Mouse (Mus musculus): ENCODE data around the gene Gal.

Gal gene

GRCm38 (mm10) chr19:3419251-3419650 is 4.9 kb upstream of the Gal start:
- no peak for DNase-seq (ENCODE audit: low read depth, low spot score)

- DNase-seq (ENCODE audit: low read depth, low spot score), result no peak
Observed at GRCm38 (mm10) chr19:3405531-3406281, 8.6 kb downstream of the Gal start.

DNA sequence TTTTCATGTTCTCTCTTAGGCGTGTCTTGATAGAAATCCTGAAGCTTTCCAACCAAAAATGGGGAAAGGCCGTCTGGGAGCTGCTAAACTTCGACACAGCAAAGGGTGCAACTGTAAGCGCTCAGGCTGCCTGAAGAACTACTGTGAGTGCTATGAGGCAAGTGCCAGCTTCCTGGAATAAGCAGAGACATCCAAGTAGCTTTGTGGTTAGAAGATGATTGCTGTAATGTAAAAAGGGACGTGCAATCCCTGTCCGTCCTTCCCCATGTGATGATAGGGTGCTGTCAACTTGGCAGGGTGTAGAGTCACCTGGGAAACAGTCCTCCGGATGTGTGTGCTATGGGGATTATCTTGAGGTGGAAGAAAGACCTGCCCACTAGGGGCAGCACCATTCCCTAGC is 10.3 kb downstream of the Gal start:
- DNase-seq (ENCODE audit: low read depth, low spot score), result no peak

- no peak for DNase-seq (ENCODE audit: low read depth, low spot score)
Observed at GRCm38 (mm10) chr19:3402390-3402789, 12.0 kb downstream of the Gal start.

DNA sequence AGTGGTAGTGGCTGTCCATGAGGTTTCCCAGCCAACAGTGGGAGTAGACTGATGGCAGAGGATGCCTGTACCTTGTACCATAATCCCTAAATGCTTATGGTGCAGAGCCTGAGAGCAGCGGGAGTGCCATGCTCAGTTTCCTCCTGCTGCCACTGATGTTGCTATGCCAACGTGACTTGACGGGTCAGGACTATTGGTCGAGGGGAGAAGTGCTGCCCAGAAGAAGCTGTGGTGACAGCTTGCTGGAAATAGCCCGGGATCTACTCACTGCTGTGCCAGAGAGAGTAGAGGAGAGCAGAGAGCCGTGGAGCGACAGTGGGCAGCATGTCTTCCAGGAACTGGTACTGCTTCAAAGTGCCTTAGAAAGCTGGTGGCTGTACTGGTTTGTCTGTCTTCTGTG is 12.4 kb downstream of the Gal start:
- DNase-seq (ENCODE audit: low read depth, low spot score), result no peak

DNA sequence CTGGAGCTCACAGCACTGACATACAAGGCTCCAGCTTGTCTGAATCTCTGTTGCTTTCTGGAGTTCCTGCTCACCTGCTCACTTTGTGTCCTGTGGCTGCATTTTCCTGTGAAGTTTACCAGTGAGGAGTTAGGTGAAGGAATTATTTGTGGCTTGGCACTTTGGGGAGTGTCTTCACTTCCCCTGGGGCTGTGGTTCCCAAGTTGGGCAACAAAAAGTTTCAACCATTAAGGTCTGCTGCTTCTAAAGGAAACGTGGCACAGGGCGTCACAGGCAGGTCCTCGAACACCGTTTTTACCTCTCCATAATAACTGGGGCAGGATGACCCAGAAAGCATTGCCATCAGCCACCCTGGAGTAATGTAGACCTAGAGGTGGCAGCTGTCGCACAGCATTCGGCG is 12.8 kb downstream of the Gal start:
- no peak for DNase-seq (ENCODE audit: low read depth, low spot score)

GRCm38 (mm10) chr19:3400057-3400456 is 14.3 kb downstream of the Gal start:
- no peak for DNase-seq (ENCODE audit: low read depth, low spot score)

- DNase-seq (ENCODE audit: low read depth, low spot score), result no peak
Observed at GRCm38 (mm10) chr19:3394216-3394615, 20.1 kb downstream of the Gal start.

- no peak for DNase-seq (ENCODE audit: low read depth, low spot score)
Observed at GRCm38 (mm10) chr19:3392384-3392783, 22.0 kb downstream of the Gal start.

GRCm38 (mm10) chr19:3389089-3389488 is 25.3 kb downstream of the Gal start:
- peak; percentile 94 for DNase-seq (ENCODE audit: low read depth, low spot score)

GRCm38 (mm10) chr19:3388629-3389057 is 25.7 kb downstream of the Gal start, which contains the start of gene Tesmin:
Gene Tesmin, plus strand, starts transcription at chr19:3388857.
- DNase-seq (ENCODE audit: low read depth, low spot score), result peak; percentile 90

GRCm38 (mm10) chr19:3388061-3388460 is 26.3 kb downstream of the Gal start:
- peak; percentile 22 for DNase-seq (ENCODE audit: low read depth, low spot score)

GRCm38 (mm10) chr19:3378614-3379013 is 35.7 kb downstream of the Gal start:
- DNase-seq (ENCODE audit: low read depth, low spot score), result no peak

DNA sequence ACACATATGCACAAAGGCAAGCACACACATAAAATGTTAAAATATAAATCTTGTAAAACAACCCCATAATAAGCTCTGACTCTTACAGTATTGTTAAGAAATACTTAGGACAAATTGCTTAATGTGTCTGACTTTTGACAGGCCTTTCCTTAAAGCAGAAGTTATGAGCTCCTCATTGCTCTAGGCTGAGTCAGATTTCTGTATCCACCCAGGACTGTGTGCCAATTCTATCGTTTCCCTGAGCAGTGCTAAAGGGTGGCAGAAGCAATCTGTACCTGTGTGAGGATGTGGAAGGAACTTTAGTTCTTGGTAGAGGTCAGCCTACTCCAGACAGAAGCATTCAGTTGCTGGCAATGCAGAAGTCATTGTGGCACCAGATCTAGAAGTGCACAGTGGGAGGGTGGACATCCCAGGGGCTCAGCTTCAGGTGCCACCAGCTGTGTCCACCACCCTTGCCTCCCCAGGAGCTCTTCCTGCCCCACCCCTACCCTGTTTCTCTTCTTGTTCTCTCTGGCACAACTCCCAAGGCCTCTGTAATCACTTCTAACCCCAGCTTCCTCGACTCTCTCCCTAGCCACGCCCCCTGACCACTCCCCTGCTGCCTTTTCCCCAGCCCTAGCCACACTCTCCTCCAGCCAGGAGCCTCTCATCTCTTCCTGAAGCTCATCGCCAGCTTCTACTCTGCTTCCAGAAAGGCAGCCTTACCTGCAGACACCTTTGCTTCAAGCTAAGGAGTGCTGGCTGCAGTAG is 37.2 kb downstream of the Gal start:
- no peak for DNase-seq (ENCODE audit: low read depth, low spot score)

DNA sequence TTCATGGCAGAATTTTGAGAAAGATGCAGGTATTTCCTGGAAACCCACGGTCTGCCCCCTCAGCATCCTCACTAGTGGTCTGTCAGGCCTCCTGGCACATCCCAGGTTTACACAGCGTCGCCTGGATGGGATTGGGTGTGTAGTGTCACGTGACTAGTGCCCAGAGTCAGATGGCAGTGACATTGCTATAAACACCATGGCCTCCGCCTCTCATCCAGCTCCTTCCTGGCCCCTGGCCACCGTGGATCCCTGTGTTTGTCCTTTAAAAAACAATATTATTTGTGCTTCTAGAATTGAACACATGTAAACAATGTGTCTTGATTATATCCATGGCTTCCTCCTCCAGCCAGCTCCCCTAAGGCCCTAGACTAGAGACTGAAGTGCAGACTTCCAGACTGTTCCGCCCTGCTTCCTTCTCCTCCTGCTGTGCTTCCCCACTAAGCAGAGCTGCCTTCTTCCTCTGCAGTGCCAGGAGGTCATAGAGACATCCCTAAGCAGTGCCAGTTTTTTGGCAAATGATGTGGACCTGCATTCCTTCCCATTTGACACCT is 38.3 kb downstream of the Gal start:
- DNase-seq (ENCODE audit: low read depth, low spot score), result no peak

- DNase-seq (ENCODE audit: low read depth, low spot score), result peak; percentile 11
Observed at GRCm38 (mm10) chr19:3374028-3374427, 40.3 kb downstream of the Gal start.

- DNase-seq (ENCODE audit: low read depth, low spot score), result no peak
Observed at GRCm38 (mm10) chr19:3373380-3373779, 41.0 kb downstream of the Gal start.

GRCm38 (mm10) chr19:3368276-3368675 is 46.1 kb downstream of the Gal start:
- no peak for DNase-seq (ENCODE audit: low read depth, low spot score)

DNA sequence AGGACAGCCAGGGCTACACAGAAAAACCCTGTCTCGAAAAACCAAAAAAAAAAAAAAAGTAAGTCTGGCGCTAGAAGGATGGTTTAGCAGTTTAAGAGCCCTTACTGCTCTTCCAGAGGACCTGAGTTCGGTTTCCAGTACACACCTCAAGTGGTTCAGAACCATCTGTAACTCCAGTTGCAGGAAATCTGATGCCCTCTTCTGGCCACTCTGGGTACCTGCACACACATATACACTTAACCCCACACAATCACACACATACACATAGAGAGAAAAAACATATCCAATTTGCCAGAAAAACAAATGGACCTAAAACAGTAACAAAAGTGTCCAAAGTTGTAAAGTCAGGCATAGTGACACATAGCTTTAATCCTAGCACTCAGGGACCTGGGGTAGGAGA is 49.3 kb downstream of the Gal start:
- no peak for DNase-seq (ENCODE audit: low read depth, low spot score)

GRCm38 (mm10) chr19:3363510-3363909 is 50.8 kb downstream of the Gal start:
- DNase-seq (ENCODE audit: low read depth, low spot score), result no peak
